Mouse (Mus musculus): ENCODE results near the gene Zfp74. TPM values are rescaled to one million over a fixed set of nuclear protein-coding genes. Genes with fewer than 3 reads are reported as not detected.
"Not testable (repeated sequence)": the region's sequence is repeated elsewhere in the genome, so short reads cannot be mapped to it uniquely, and the experiment has no call there.

The Zfp74 gene
- polyA plus RNA-seq, 1 experiment from 2014 or later = 3.6 TPM

GRCm38 (mm10) chr7:29981860-29982259 is 28.0 kb upstream of the Zfp74 start:
- Histone ChIP-seq H3K9me3 (replicated peaks) (no peaks in the 10 kb centered on the region), H3K36me3 (peaks cover 12% of the 10 kb centered on the region), H3K4me2 (no peak overlapping the region), H3K27ac (no peak overlapping the region), H3K4me1 (peaks cover 26% of the 10 kb centered on the region), H3K27me3 (replicated peaks) (no peaks in the 10 kb centered on the region), H3K9ac (no peak overlapping the region), H3K4me3 (no peak overlapping the region)
- no peak for ATAC-seq
- WGBS (ENCODE audit: insufficient replicate concordance) = 88% methylated on average over 3 of the region's 3 CpGs

GRCm38 (mm10) chr7:29981455-29981854 is 27.6 kb upstream of the Zfp74 start:
- ATAC-seq = no peak
- Histone ChIP-seq H3K27ac (no peak overlapping the region), H3K4me1 (peaks cover 26% of the 10 kb centered on the region), H3K9me3 (replicated peaks) (no peaks in the 10 kb centered on the region), H3K36me3 (peaks cover 10% of the 10 kb centered on the region), H3K4me3 (no peak overlapping the region), H3K4me2 (no peak overlapping the region), H3K27me3 (replicated peaks) (no peaks in the 10 kb centered on the region), H3K9ac (no peak overlapping the region)
- 50% methylated on average over 5 of the region's 5 CpGs for WGBS (ENCODE audit: insufficient replicate concordance)

GRCm38 (mm10) chr7:29980761-29981160 is 26.9 kb upstream of the Zfp74 start:
- H3K4me3 ChIP-seq = no peak overlapping the region
- H3K27me3 ChIP-seq (replicated peaks) = no peaks in the 10 kb centered on the region
- H3K4me2 ChIP-seq = no peak overlapping the region
- H3K9ac ChIP-seq = no peak overlapping the region
- no peak overlapping the region for H3K27ac ChIP-seq
- WGBS (ENCODE audit: insufficient replicate concordance) = 82% methylated on average over 1 of the region's 1 CpGs
- H3K9me3 ChIP-seq (replicated peaks) = no peaks in the 10 kb centered on the region
- ATAC-seq = no peak
- H3K4me1 ChIP-seq = peaks cover 24% of the 10 kb centered on the region
- H3K36me3 ChIP-seq = peaks cover 4% of the 10 kb centered on the region

- Histone ChIP-seq H3K4me3 (no peak overlapping the region), H3K4me1 (no peaks in the 10 kb centered on the region), H3K36me3 (no peaks in the 10 kb centered on the region), H3K9ac (no peak overlapping the region), H3K4me2 (no peak overlapping the region), H3K27ac (no peak overlapping the region), H3K27me3 (replicated peaks) (no peaks in the 10 kb centered on the region), H3K9me3 (replicated peaks) (0 out of 2 replicates have a peak, but pooled peaks cover 4% of the 10 kb centered on the region)
- WGBS (ENCODE audit: insufficient replicate concordance) = 73% methylated on average over 9 of the region's 9 CpGs
- ATAC-seq = no peak
Observed at GRCm38 (mm10) chr7:29970686-29971085, 16.8 kb upstream of the Zfp74 start.

- not testable (repeated sequence) for H3K9ac ChIP-seq; ATAC-seq; H3K9me3 ChIP-seq (replicated peaks); H3K4me1 ChIP-seq; H3K4me2 ChIP-seq; H3K27me3 ChIP-seq (replicated peaks); H3K4me3 ChIP-seq; H3K36me3 ChIP-seq; H3K27ac ChIP-seq
- 45% methylated on average over 39 of the region's 39 CpGs for WGBS (ENCODE audit: insufficient replicate concordance)
Observed at GRCm38 (mm10) chr7:29965115-29965810, 11.4 kb upstream of the Zfp74 start.

- Histone ChIP-seq H3K4me3 (no peak overlapping the region), H3K4me2 (no peak overlapping the region), H3K9me3 (replicated peaks) (0 out of 2 replicates have a peak, but pooled peaks cover 4% of the 10 kb centered on the region), H3K36me3 (no peaks in the 10 kb centered on the region), H3K27me3 (replicated peaks) (no peaks in the 10 kb centered on the region), H3K4me1 (peaks cover 8% of the 10 kb centered on the region), H3K9ac (no peak overlapping the region), H3K27ac (no peak overlapping the region)
- no peak for ATAC-seq
- WGBS (ENCODE audit: insufficient replicate concordance) = 45% methylated on average over 3 of the region's 3 CpGs
Observed at GRCm38 (mm10) chr7:29959004-29959403, 5.1 kb upstream of the Zfp74 start.

GRCm38 (mm10) chr7:29958125-29958724 is 4.3 kb upstream of the Zfp74 start:
- Histone ChIP-seq H3K4me3 (no peak overlapping the region), H3K36me3 (no peaks in the 10 kb centered on the region), H3K4me2 (no peak overlapping the region), H3K27me3 (replicated peaks) (no peaks in the 10 kb centered on the region), H3K4me1 (peaks cover 9% of the 10 kb centered on the region), H3K9me3 (replicated peaks) (0 out of 2 replicates have a peak, but pooled peaks cover 4% of the 10 kb centered on the region), H3K9ac (no peak overlapping the region), H3K27ac (no peak overlapping the region)
- 54% methylated on average over 11 of the region's 11 CpGs for WGBS (ENCODE audit: insufficient replicate concordance)
- ATAC-seq = no peak

GRCm38 (mm10) chr7:29956257-29956656 is 2.4 kb upstream of the Zfp74 start:
- Histone ChIP-seq H3K9ac (0 out of 2 replicates have a peak overlapping the region, but pooled peaks have one; percentile 27), H3K4me3 (no peak overlapping the region), H3K9me3 (replicated peaks) (no peaks in the 10 kb centered on the region), H3K4me2 (no peak overlapping the region), H3K4me1 (peaks cover 16% of the 10 kb centered on the region), H3K27me3 (replicated peaks) (no peaks in the 10 kb centered on the region), H3K27ac (no peak overlapping the region), H3K36me3 (no peaks in the 10 kb centered on the region)
- WGBS (ENCODE audit: insufficient replicate concordance) = 70% methylated on average over 9 of the region's 10 CpGs
- no peak for ATAC-seq

GRCm38 (mm10) chr7:29954731-29955130 is 842 bp upstream of the Zfp74 start:
- ATAC-seq = no peak
- 17% methylated on average over 4 of the region's 4 CpGs for WGBS (ENCODE audit: insufficient replicate concordance)
- peak overlapping the region; percentile 69 for H3K4me3 ChIP-seq

GRCm38 (mm10) chr7:29953086-29953485 is 803 bp downstream of the Zfp74 start:
- Histone ChIP-seq H3K9me3 (replicated peaks) (no peaks in the 10 kb centered on the region), H3K4me2 (peak overlapping the region; percentile 75), H3K4me1 (peaks cover 16% of the 10 kb centered on the region), H3K27ac (peak overlapping the region; percentile 87), H3K27me3 (replicated peaks) (no peaks in the 10 kb centered on the region), H3K36me3 (peaks cover 19% of the 10 kb centered on the region), H3K4me3 (peak overlapping the region; percentile 69), H3K9ac (peak overlapping the region; percentile 81)
- WGBS (ENCODE audit: insufficient replicate concordance) = 43% methylated on average over 10 of the region's 10 CpGs
- ATAC-seq = no peak

More at GRCm38 (mm10) chr7:29954731-29955130, 842 bp upstream of the Zfp74 start:
- Histone ChIP-seq H3K27me3 (replicated peaks) (no peaks in the 10 kb centered on the region), H3K9me3 (replicated peaks) (no peaks in the 10 kb centered on the region), H3K27ac (no peak overlapping the region), H3K4me2 (peak overlapping the region; percentile 75), H3K4me1 (peaks cover 16% of the 10 kb centered on the region), H3K36me3 (peaks cover 12% of the 10 kb centered on the region), H3K9ac (peak overlapping the region; percentile 81; the same call in 1 of the 2 replicates)

GRCm38 (mm10) chr7:29944201-29944600 is 9.7 kb downstream of the Zfp74 start:
- Histone ChIP-seq H3K27me3 (replicated peaks) (no peaks in the 10 kb centered on the region), H3K9me3 (replicated peaks) (no peaks in the 10 kb centered on the region), H3K4me3 (no peak overlapping the region), H3K36me3 (peaks cover 35% of the 10 kb centered on the region), H3K9ac (no peak overlapping the region), H3K4me2 (no peak overlapping the region), H3K4me1 (no peaks in the 10 kb centered on the region), H3K27ac (no peak overlapping the region)
- ATAC-seq = no peak
- WGBS (ENCODE audit: insufficient replicate concordance) = 74% methylated on average over 2 of the region's 2 CpGs

GRCm38 (mm10) chr7:29943720-29944119 is 10.2 kb downstream of the Zfp74 start:
- Histone ChIP-seq H3K36me3 (peaks cover 35% of the 10 kb centered on the region), H3K4me2 (no peak overlapping the region), H3K9ac (no peak overlapping the region), H3K4me3 (no peak overlapping the region), H3K27ac (no peak overlapping the region), H3K27me3 (replicated peaks) (no peaks in the 10 kb centered on the region), H3K4me1 (no peaks in the 10 kb centered on the region), H3K9me3 (replicated peaks) (no peaks in the 10 kb centered on the region)
- 47% methylated on average over 2 of the region's 2 CpGs for WGBS (ENCODE audit: insufficient replicate concordance)
- no peak for ATAC-seq
